8 mouse cellular contexts compared by ENCODE assay signal in the genomic region with DNA sequence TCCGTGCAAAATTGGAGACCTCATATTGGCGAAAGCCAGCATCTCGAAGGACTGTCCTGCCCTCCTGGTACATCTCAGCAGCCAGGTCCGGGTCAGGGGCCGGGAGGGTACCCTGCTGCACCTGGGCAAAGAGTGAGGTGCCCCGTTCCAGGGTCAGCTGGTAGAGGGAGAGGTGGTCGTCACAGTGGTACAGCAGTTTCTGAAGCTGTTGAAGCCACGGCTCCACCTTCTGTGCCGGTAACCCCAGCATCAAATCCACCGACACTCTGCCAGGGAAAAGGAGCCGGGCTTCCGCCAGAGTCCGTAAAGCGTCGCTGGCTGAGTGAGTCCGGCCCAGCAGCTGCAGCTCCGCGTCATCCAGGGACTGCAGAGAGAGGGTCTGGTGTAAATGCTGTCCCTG. TPM values are rescaled to one million over a fixed set of nuclear protein-coding genes. Genes with fewer than 3 reads are reported as not detected.
DNase-seq lines count a peak whose midpoint lies in the region; ATAC-seq and TF ChIP-seq lines count a peak whose summit lies in the region.
"Had no signal": no experiment of that assay in that cellular context is flagged by ENCODE, and none has a peak within 500 bp of the region (broad histone marks: within the 10 kb centered on the region; RNA-seq: fewer than 3 reads in every experiment).

No protein-coding gene starts in this region.

- TF ChIP-seq CTCF in lung, embryonic 14.5 days (IDR thresholded peaks at IDR 0.05; ENCODE audit: low read depth): no peak
- no peak for TF ChIP-seq CTCF in liver, postnatal 0 days (IDR thresholded peaks at IDR 0.05; ENCODE audit: low read depth)

- H3K4me3 ChIP-seq in lung, embryonic 14.5 days (ENCODE audit: low read depth, low read length): no peak overlapping the region
- no peak overlapping the region for H3K4me3 ChIP-seq in embryonic facial prominence, embryonic 14.5 days (ENCODE audit: low read depth, low read length)
- H3K4me3 ChIP-seq in hindbrain, embryonic 11.5 days (ENCODE audit: low read depth, low read length): no peak overlapping the region
- no peak overlapping the region for H3K4me3 ChIP-seq in neural tube, embryonic 13.5 days
- H3K4me3 ChIP-seq in liver, postnatal 0 days (ENCODE audit: low read depth, low read length): no peak overlapping the region

- peak overlapping the region; percentile 6; the same call in 1 of the 2 replicates for H3K9ac ChIP-seq in lung, embryonic 14.5 days
- no peak overlapping the region for H3K9ac ChIP-seq in embryonic facial prominence, embryonic 14.5 days (ENCODE audit: low read depth, low read length)
- no peak overlapping the region for H3K9ac ChIP-seq in hindbrain, embryonic 11.5 days (ENCODE audit: low read depth, low read length)
- no peak overlapping the region; the same call in 1 of the 2 replicates for H3K9ac ChIP-seq in neural tube, embryonic 13.5 days
- H3K9ac ChIP-seq in liver, postnatal 0 days (replicated peaks): no peak overlapping the region

- no peak overlapping the region for H3K27ac ChIP-seq in lung, embryonic 14.5 days (ENCODE audit: low read depth)
- no peak overlapping the region for H3K27ac ChIP-seq in embryonic facial prominence, embryonic 14.5 days (replicated peaks; ENCODE audit: low read depth, low read length)
- no peak overlapping the region for H3K27ac ChIP-seq in hindbrain, embryonic 11.5 days (ENCODE audit: low read depth, low read length)
- no peak overlapping the region for H3K27ac ChIP-seq in neural tube, embryonic 13.5 days (replicated peaks)
- no peak overlapping the region for H3K27ac ChIP-seq in liver, postnatal 0 days (ENCODE audit: low read depth)

- H3K9me3 ChIP-seq in lung, embryonic 14.5 days (ENCODE audit: low read depth, low read length): no peaks in the 10 kb centered on the region
- H3K9me3 ChIP-seq in embryonic facial prominence, embryonic 14.5 days (ENCODE audit: control insufficient read depth, low read length): no peaks in the 10 kb centered on the region
- H3K9me3 ChIP-seq in hindbrain, embryonic 11.5 days (ENCODE audit: control insufficient read depth, low read length): no peaks in the 10 kb centered on the region
- no peaks in the 10 kb centered on the region for H3K9me3 ChIP-seq in neural tube, embryonic 13.5 days
- no peaks in the 10 kb centered on the region for H3K9me3 ChIP-seq in liver, postnatal 0 days (ENCODE audit: low read length)

- H3K36me3 ChIP-seq in lung, embryonic 14.5 days (ENCODE audit: insufficient read depth): peaks cover 9% of the 10 kb centered on the region; the same call in 1 of the 2 replicates
- H3K36me3 ChIP-seq in embryonic facial prominence, embryonic 14.5 days (ENCODE audit: control insufficient read depth, insufficient read depth, low read length): peaks cover 12% of the 10 kb centered on the region; the same call in 1 of the 2 replicates
- H3K36me3 ChIP-seq in hindbrain, embryonic 11.5 days (ENCODE audit: control insufficient read depth, insufficient read depth, low read length): no peaks in the 10 kb centered on the region
- no peaks in the 10 kb centered on the region for H3K36me3 ChIP-seq in neural tube, embryonic 13.5 days
- no peaks in the 10 kb centered on the region for H3K36me3 ChIP-seq in liver, postnatal 0 days (replicated peaks; ENCODE audit: insufficient read depth, low read length)

- no peaks in the 10 kb centered on the region for H3K4me1 ChIP-seq in lung, embryonic 14.5 days (ENCODE audit: insufficient read depth)
- H3K4me1 ChIP-seq in embryonic facial prominence, embryonic 14.5 days (ENCODE audit: control insufficient read depth, insufficient read depth, low read length): peaks cover 7% of the 10 kb centered on the region
- peaks cover 4% of the 10 kb centered on the region; the same call in 1 of the 2 replicates for H3K4me1 ChIP-seq in hindbrain, embryonic 11.5 days (replicated peaks; ENCODE audit: control insufficient read depth, insufficient read depth, low read length)
- peaks cover 8% of the 10 kb centered on the region for H3K4me1 ChIP-seq in neural tube, embryonic 13.5 days (replicated peaks)
- H3K4me1 ChIP-seq in liver, postnatal 0 days (ENCODE audit: insufficient read depth): peaks cover 7% of the 10 kb centered on the region

- WGBS in lung, embryonic 14.5 days: 50% methylated on average over 18 of the region's 18 CpGs
- WGBS in embryonic facial prominence, embryonic 14.5 days: 51% methylated on average over 18 of the region's 18 CpGs
- 55% methylated on average over 18 of the region's 18 CpGs for WGBS in hindbrain, embryonic 11.5 days
- 52% methylated on average over 18 of the region's 18 CpGs for WGBS in neural tube, embryonic 13.5 days
- 79% methylated on average over 18 of the region's 18 CpGs for WGBS in liver, postnatal 0 days (ENCODE audit: insufficient replicate concordance)

- no peaks in the 10 kb centered on the region for H3K27me3 ChIP-seq in lung, embryonic 14.5 days (ENCODE audit: insufficient read depth, low read length)
- H3K27me3 ChIP-seq in embryonic facial prominence, embryonic 14.5 days (replicated peaks; ENCODE audit: control insufficient read depth, insufficient read depth, low read length): no peaks in the 10 kb centered on the region
- no peaks in the 10 kb centered on the region for H3K27me3 ChIP-seq in hindbrain, embryonic 11.5 days (ENCODE audit: control insufficient read depth, insufficient read depth, low read length)
- no peaks in the 10 kb centered on the region for H3K27me3 ChIP-seq in neural tube, embryonic 13.5 days
- no peaks in the 10 kb centered on the region for H3K27me3 ChIP-seq in liver, postnatal 0 days (ENCODE audit: insufficient read depth, low read length)

- H3K4me2 ChIP-seq in lung, embryonic 14.5 days: peak overlapping the region; percentile 52; the same call in 1 of the 2 replicates
- peak overlapping the region; percentile 18; the same call in 1 of the 2 replicates for H3K4me2 ChIP-seq in embryonic facial prominence, embryonic 14.5 days (ENCODE audit: low read depth, low read length)
- H3K4me2 ChIP-seq in hindbrain, embryonic 11.5 days (replicated peaks; ENCODE audit: low read depth, low read length): peak overlapping the region; percentile 17
- peak overlapping the region; percentile 32 for H3K4me2 ChIP-seq in neural tube, embryonic 13.5 days
- no peak overlapping the region for H3K4me2 ChIP-seq in liver, postnatal 0 days (ENCODE audit: low read depth, low read length)

- TF ChIP-seq EP300 in liver, postnatal 0 days (IDR thresholded peaks at IDR 0.05; ENCODE audit: low read depth): no peak

- DNase-seq in lung, embryonic 14.5 days: peak; percentile 46
- no peak for DNase-seq in lung, postnatal 14 days
- no peak for DNase-seq in embryonic facial prominence, embryonic 14.5 days (ENCODE audit: low spot score)
- DNase-seq in hindbrain, embryonic 11.5 days (ENCODE audit: low spot score): peak; percentile 32
- no peak for DNase-seq in liver, postnatal 0 days

- no peak for ATAC-seq in lung, embryonic 14.5 days (ENCODE audit: insufficient read depth)
- no peak for ATAC-seq in embryonic facial prominence, embryonic 14.5 days (ENCODE audit: low read depth)
- no peak for ATAC-seq in hindbrain, embryonic 11.5 days (ENCODE audit: low FRiP score)
- ATAC-seq in neural tube, embryonic 13.5 days (ENCODE audit: low read depth): no peak; the same call in 1 of the 2 replicates
- ATAC-seq in granulocyte monocyte progenitor cell, adult 5-6 weeks (replicated peaks; ENCODE audit: poor library complexity, severe bottlenecking): no peak
- ATAC-seq in liver, postnatal 0 days: no peak

RNA-seq across cellular contexts. Expression of a gene that starts 4.6 kb away (rescaled TPM):
- polyA plus RNA-seq in lung, embryonic 14.5 days (2014; fragmentation: Nextera tagmentation; extraction: Ambion mirVana): 3.6 and 4.2 TPM in 2 replicates
- polyA plus RNA-seq in embryonic facial prominence, embryonic 14.5 days (2014; fragmentation: Nextera tagmentation; extraction: Ambion mirVana): 2.2 and 2.8 TPM in 2 replicates
- 3.4 TPM in 2 replicates for polyA plus RNA-seq in hindbrain, embryonic 11.5 days (2014; fragmentation: Nextera tagmentation; extraction: Ambion mirVana)
- polyA plus RNA-seq in neural tube, embryonic 13.5 days (2015; fragmentation: Nextera tagmentation; extraction: Ambion mirVana): 4.7 and 5.4 TPM in 2 replicates
- 6.2 and 8.7 TPM in 2 replicates for total RNA-seq in granulocyte monocyte progenitor cell, adult 5-6 weeks (2014; fragmentation: Nextera tagmentation)
- 4.4 and 5.7 TPM in 2 replicates for total RNA-seq in granulocyte monocyte progenitor cell, adult 5-6 weeks (2017)
- polyA plus RNA-seq in liver, postnatal 0 days (2015; fragmentation: Nextera tagmentation; extraction: Ambion mirVana): 1.7 and 1.9 TPM in 2 replicates

RNA-seq across cellular contexts. Expression of a gene that starts 20.4 kb away (rescaled TPM):
- polyA plus RNA-seq in lung, embryonic 14.5 days (2014; fragmentation: Nextera tagmentation; extraction: Ambion mirVana): 1.6 and 2.0 TPM in 2 replicates
- 9.5 and 10.1 TPM in 2 replicates for polyA plus RNA-seq in embryonic facial prominence, embryonic 14.5 days (2014; fragmentation: Nextera tagmentation; extraction: Ambion mirVana)
- polyA plus RNA-seq in hindbrain, embryonic 11.5 days (2014; fragmentation: Nextera tagmentation; extraction: Ambion mirVana): 0.49 and 0.52 TPM in 2 replicates
- polyA plus RNA-seq in neural tube, embryonic 13.5 days (2015; fragmentation: Nextera tagmentation; extraction: Ambion mirVana): 0.45 and 1.7 TPM in 2 replicates
- total RNA-seq in granulocyte monocyte progenitor cell, adult 5-6 weeks (2014; fragmentation: Nextera tagmentation): not detected in 2 replicates
- total RNA-seq in granulocyte monocyte progenitor cell, adult 5-6 weeks (2017): not detected in 2 replicates
- 0.14 TPM in 2 replicates for polyA plus RNA-seq in liver, postnatal 0 days (2015; fragmentation: Nextera tagmentation; extraction: Ambion mirVana)

RNA-seq across cellular contexts. Expression of a gene that starts 22.9 kb away (rescaled TPM):
- 3.2 and 3.3 TPM in 2 replicates for polyA plus RNA-seq in lung, embryonic 14.5 days (2014; fragmentation: Nextera tagmentation; extraction: Ambion mirVana)
- 1.4 and 4.1 TPM in 2 replicates for polyA plus RNA-seq in embryonic facial prominence, embryonic 14.5 days (2014; fragmentation: Nextera tagmentation; extraction: Ambion mirVana)
- polyA plus RNA-seq in hindbrain, embryonic 11.5 days (2014; fragmentation: Nextera tagmentation; extraction: Ambion mirVana): 2.1 and 3.3 TPM in 2 replicates
- polyA plus RNA-seq in neural tube, embryonic 13.5 days (2015; fragmentation: Nextera tagmentation; extraction: Ambion mirVana): 1.9 and 2.1 TPM in 2 replicates
- total RNA-seq in granulocyte monocyte progenitor cell, adult 5-6 weeks (2014; fragmentation: Nextera tagmentation): 1.1 and 5.4 TPM in 2 replicates
- 0.13 TPM in 1 of 2 replicates, not detected in the other for total RNA-seq in granulocyte monocyte progenitor cell, adult 5-6 weeks (2017)
- 0.13 TPM in 1 of 2 replicates, not detected in the other for polyA plus RNA-seq in liver, postnatal 0 days (2015; fragmentation: Nextera tagmentation; extraction: Ambion mirVana)
- total RNA-seq: neutrophil, adult 5-6 weeks had no signal

RNA-seq across cellular contexts. Expression of a gene that starts 44.6 kb away (rescaled TPM):
- polyA plus RNA-seq in lung, embryonic 14.5 days (2014; fragmentation: Nextera tagmentation; extraction: Ambion mirVana): 14.1 and 15.9 TPM in 2 replicates
- polyA plus RNA-seq in embryonic facial prominence, embryonic 14.5 days (2014; fragmentation: Nextera tagmentation; extraction: Ambion mirVana): 4.3 and 6.6 TPM in 2 replicates
- 0.80 and 1.3 TPM in 2 replicates for polyA plus RNA-seq in hindbrain, embryonic 11.5 days (2014; fragmentation: Nextera tagmentation; extraction: Ambion mirVana)
- polyA plus RNA-seq in neural tube, embryonic 13.5 days (2015; fragmentation: Nextera tagmentation; extraction: Ambion mirVana): 0.24 and 0.51 TPM in 2 replicates
- not detected in 2 replicates for total RNA-seq in granulocyte monocyte progenitor cell, adult 5-6 weeks (2014; fragmentation: Nextera tagmentation)
- total RNA-seq in granulocyte monocyte progenitor cell, adult 5-6 weeks (2017): not detected in 2 replicates
- 0.21 and 0.22 TPM in 2 replicates for polyA plus RNA-seq in liver, postnatal 0 days (2015; fragmentation: Nextera tagmentation; extraction: Ambion mirVana)

RNA-seq across cellular contexts. Expression of a gene that starts 57.2 kb away (rescaled TPM):
- polyA plus RNA-seq in lung, embryonic 14.5 days (2014; fragmentation: Nextera tagmentation; extraction: Ambion mirVana): 10.2 and 10.4 TPM in 2 replicates
- polyA plus RNA-seq in embryonic facial prominence, embryonic 14.5 days (2014; fragmentation: Nextera tagmentation; extraction: Ambion mirVana): 6.3 and 7.3 TPM in 2 replicates
- 4.9 and 5.2 TPM in 2 replicates for polyA plus RNA-seq in hindbrain, embryonic 11.5 days (2014; fragmentation: Nextera tagmentation; extraction: Ambion mirVana)
- polyA plus RNA-seq in neural tube, embryonic 13.5 days (2015; fragmentation: Nextera tagmentation; extraction: Ambion mirVana): 2.0 and 2.2 TPM in 2 replicates
- 12.9 and 18.9 TPM in 2 replicates for total RNA-seq in granulocyte monocyte progenitor cell, adult 5-6 weeks (2014; fragmentation: Nextera tagmentation)
- total RNA-seq in granulocyte monocyte progenitor cell, adult 5-6 weeks (2017): 2.1 and 2.5 TPM in 2 replicates
- 4.2 and 4.4 TPM in 2 replicates for polyA plus RNA-seq in liver, postnatal 0 days (2015; fragmentation: Nextera tagmentation; extraction: Ambion mirVana)

Comparison
In these comparisons a context has a peak if more than half of its experiments do, and no peak if none do; other contexts are left out.
1. DNase-seq: peak in lung, embryonic 14.5 days (single experiment) and hindbrain, embryonic 11.5 days (single experiment); none in lung, postnatal 14 days (single experiment), embryonic facial prominence, embryonic 14.5 days (single experiment) and liver, postnatal 0 days (single experiment).